Mouse (Mus musculus): ENCODE results near the gene Vdr. TPM values are rescaled to one million over a fixed set of nuclear protein-coding genes. Genes with fewer than 3 reads are reported as not detected.
A peak's percentile ranks its signal among the peaks of the same experiment; 100 is the strongest.

Gene Vdr
- total and polyA plus RNA-seq, 3 experiments: 2.7 to 17.1 (median 6.6) TPM

- no peak for DNase-seq
These were observed 81.0 kb downstream of the Vdr start for GRCm38 (mm10) chr15:97829432-97829831.

- no peak for DNase-seq
These were observed 81.5 kb downstream of the Vdr start for GRCm38 (mm10) chr15:97828901-97829338.

- DNase-seq: no peak
These were observed 82.1 kb downstream of the Vdr start for GRCm38 (mm10) chr15:97828221-97828842.

- DNase-seq: no peak
These were observed 83.0 kb downstream of the Vdr start for GRCm38 (mm10) chr15:97827401-97827800.

DNA sequence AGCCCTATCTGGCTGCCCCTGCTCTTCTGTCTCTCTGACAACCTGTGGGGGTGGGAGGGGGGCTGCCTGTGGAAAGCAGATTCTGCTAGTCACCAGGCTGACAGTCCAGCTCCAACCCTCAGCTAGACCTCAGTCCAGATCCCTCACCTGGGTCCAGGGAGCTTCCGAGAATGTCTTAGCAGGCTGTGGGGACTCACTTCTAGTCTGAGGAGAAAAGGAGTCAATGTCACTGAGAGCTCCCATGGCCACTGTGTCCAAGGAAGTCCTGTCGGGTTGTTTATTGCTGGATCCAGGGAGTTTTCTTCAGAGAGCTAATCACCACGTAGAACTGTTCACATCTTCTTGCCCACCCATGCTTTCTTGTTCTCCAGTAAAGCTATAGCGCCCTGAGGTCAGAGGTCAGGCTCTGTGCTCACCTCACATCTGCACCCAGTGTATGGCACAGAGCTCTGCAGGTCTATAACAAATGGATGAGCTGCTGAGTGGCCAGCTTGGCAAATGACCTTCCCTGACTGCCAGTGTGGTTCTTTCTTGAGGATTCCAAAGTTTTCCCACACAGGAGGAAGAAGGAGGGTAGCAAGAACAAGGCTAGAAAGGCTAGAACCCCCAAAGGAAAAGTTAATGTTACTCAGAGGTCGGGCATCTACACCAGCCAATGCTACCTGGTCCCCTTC, 83.7 kb downstream of the Vdr start:
- peak; percentile 24 for DNase-seq

GRCm38 (mm10) chr15:97825941-97826587, 84.4 kb downstream of the Vdr start:
- DNase-seq: no peak

DNA sequence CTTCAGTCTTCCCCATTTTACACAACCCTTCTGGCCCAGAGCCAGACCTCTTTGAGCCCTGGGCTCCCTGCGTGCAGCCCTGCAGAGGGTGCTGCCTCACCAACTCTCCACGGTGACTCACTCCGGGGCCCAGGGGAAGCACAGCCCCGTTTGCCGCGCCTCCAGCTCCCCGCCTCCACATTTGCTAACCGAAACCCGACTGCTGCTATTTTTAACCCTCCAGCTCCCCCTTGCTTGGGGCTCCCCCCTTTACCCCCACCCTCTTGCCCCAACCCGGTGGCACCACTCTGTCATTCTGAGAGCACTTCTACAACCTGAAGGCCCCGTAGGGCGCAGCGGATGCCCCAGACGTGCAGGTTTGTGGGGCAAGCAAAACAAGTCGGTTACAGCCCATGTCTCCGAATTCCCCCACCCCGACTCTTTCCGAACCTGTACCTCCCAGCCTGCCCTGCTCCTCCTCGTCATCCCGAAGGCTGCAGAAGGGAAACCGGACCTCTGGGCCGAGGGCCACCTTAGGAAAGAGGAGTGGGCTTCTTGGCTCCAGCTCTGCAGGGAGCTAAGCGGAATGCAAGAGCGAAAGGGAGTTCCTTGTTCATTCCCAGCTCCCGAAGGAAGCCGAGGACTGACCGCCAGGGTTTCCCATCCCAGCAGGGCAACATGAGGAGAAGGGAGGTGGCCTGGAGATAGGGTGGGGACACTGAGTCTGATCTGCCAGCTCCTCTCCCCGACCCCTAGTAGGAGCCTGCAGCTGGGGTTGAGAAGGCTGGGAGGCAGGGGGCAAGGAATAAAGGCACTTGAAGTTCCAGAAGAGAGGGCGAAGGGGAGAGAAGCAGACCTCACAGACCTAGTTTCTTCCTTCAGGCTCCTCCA, 85.1 kb downstream of the Vdr start:
- peak; percentile 95 for DNase-seq

DNA sequence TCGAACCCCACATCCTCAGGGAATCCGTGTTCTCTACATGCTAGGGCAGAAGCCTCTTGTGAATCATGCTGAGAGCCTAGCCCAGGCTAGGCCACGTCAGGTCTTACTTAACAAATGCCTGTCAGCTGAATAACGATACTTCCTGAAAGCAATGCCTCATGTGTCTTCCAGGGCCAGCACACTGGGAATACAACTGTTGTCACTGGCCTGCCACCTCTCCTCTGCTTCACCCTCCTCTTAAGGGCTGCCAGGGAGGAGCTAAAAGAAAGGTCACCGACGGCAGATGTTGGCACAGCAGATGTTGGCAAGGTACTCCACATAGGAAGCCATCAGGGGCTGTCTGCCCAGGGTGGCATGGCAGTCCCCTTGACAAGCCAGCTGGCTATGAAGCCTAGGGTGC, 86.4 kb downstream of the Vdr start:
- peak; percentile 87 for DNase-seq

- DNase-seq: peak; percentile 64
These were observed 87.0 kb downstream of the Vdr start for GRCm38 (mm10) chr15:97823479-97823878.

DNA sequence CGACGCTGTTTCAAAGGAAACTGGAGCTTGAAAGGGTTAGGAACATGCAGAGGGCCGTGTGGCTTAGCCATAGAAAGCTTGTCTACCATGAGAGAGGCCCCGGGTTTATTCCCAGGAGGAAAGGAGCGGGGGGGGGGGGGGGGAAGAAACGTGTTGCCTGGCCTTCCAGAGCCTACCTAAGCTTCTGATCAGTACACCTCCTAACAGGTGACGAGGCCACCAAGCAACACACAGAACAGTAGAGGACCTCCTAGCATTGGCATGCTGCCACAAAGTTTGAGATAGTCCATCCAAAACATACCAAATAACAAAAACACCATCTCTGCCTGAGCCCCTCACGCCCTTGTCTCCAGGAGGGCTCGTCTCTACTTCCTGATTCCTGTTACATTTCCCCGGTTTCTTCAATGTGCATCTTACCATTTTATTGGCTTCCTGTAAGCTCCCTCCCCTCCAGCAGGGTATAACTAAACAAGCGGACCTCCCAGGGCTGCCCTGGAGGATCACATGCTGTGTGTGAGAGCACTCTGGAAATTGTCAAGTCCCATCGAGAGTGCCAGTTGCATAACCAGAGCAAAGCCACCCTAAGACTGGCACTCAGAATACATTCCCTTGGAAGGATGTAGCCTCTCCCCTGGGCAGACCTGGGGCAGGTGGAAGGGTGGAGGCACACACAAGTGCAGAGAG, 87.7 kb downstream of the Vdr start:
- DNase-seq: peak; percentile 56

GRCm38 (mm10) chr15:97821983-97822363, 88.5 kb downstream of the Vdr start:
- peak; percentile 54 for DNase-seq

- peak; percentile 87 for DNase-seq
These were observed 89.0 kb downstream of the Vdr start for GRCm38 (mm10) chr15:97821321-97821982.

DNA sequence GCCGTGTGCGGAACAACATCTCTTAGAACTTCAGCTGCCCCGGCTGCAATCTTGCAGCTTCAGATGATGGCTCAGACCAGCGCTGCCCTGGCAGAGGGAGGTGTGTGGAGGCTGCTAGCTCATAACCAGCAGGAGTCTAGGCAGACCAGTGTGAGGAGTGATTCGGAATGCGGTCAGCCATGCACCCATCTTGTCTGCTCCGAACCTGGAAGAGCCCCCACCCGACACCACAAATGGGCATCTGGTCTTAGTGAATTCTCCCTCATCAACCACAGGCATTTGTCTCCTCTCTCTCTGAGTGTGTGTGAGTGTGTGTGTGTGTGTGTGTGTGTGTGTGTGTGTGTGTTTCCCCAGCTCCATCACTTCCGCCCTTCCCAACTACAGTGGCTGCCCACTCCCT, 90.5 kb downstream of the Vdr start:
- DNase-seq: no peak

GRCm38 (mm10) chr15:97816199-97816994, 94.0 kb downstream of the Vdr start:
- DNase-seq: peak; percentile 34

GRCm38 (mm10) chr15:97815254-97815653, 95.2 kb downstream of the Vdr start:
- peak; percentile 77 for DNase-seq

- DNase-seq: peak; percentile 79
These were observed 95.7 kb downstream of the Vdr start for GRCm38 (mm10) chr15:97814703-97815102.

- DNase-seq: peak; percentile 71
These were observed 96.8 kb downstream of the Vdr start for GRCm38 (mm10) chr15:97813452-97814204.

- no peak for DNase-seq
These were observed 97.6 kb downstream of the Vdr start for GRCm38 (mm10) chr15:97812875-97813274.

DNA sequence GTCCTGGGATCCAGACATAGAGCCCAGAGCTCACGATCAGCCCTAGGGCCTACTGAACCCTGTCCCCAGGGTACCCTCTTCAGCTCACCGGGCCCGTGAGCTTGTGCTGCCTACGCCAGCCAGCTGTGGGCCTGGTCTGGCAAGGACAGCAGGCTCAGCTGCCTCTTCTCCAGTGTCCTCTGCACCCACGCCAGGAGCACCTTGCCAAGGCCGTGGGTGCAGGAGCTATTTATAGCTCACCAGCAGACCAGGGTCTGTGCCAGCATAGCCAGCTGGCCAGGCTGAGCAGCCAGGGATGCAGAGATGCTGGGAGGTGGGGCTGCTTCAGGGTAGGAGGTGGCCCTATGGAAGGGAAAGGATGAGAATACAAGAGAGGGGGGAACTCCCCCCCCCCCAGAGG, 98.3 kb downstream of the Vdr start:
- DNase-seq: peak; percentile 92

DNA sequence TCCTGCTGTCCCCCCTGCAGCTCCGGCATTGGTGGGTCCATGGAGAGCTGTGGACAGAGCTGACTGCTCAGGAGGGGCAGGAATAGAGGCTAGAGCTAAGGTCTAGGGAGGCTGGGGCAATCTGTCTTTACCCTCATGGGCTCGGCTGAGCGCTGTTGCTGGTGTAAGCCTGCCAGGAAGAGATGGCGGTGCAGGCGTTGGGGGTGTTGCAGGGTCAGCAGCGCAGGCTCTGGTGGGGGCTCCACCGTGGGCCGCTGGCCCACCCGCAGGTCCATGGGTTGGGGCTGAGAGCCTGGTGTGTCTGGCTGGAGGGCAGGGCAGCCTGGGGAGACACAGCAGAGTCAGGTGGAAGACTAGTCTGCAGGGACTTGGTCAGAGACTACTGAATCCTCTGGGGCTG, 99.1 kb downstream of the Vdr start:
- peak; percentile 18 for DNase-seq
